Mouse (Mus musculus): ENCODE data around the gene Foxred2.

DNA sequence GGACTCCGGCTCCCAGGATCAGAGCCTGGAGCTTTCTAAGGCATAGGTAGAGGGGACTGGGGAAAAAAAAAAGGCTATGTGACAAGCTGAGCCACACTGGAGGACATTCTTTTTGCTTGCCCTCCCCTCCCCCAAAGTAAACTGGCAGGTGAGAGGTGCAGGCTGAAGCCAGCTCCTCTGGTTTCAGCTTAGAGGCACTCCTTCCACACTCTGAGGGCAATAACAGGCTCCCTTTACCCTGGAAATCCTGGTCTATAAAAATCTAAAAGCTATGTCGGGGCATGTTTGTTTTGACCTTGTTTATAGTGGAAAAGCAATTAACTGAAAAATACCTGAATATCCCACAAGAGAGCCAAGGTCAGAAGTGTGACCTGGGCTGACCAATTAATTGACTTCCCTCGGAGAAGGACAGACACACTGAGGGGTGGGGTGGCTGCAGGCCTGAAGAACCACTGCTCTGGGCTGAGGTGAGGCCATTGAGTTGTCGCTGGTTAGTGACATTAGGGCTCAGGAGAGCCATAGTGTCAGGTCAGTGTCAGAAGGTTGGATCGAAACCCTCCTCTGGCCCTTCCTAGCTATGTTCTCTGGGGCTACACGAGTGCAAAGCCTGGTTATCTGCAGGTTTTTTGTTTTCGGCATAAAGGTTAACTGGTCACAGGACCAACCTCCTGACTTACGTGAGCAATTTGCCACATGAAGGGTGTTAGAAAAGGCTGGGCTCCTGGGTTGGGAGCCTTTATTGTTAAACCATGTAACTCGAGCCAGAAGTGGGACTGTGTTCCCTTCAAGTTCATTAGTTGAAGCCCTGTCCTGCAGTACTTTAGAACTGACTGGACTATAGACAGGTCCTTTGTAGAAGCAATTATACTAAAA lies 48.6 kb downstream of the Foxred2 start:
- TF ChIP-seq CTCF (IDR thresholded peaks at IDR 0.05; ENCODE audit: extremely low read depth, insufficient read depth, low read length) (no peak), POLR2A (IDR thresholded peaks at IDR 0.05; ENCODE audit: extremely low read depth, insufficient read depth, low read length) (no peak)
